Mouse (Mus musculus) adrenal gland, adult 8-10 months (tissue): ENCODE results near the gene Adprm. TPM values are rescaled to one million over a fixed set of nuclear protein-coding genes. Genes with fewer than 3 reads are reported as not detected.
"Not testable (repeated sequence)": the region's sequence is repeated elsewhere in the genome, so short reads cannot be mapped to it uniquely, and the experiment has no call there.

ENCODE experiments used
- DNase-seq: peaks from one replicate; pipeline ENCODE4 v3.0.0; 2022
- total RNA-seq, 4 experiments: library from RNA; stranded (reverse); gene quantifications; 2 replicates each; pipeline ENCODE4 v1.2.4; 2022

Gene Adprm
- total RNA-seq, 4 experiments from 2014 or later = 23.4 to 37.2 (median 30.9) TPM

DNA sequence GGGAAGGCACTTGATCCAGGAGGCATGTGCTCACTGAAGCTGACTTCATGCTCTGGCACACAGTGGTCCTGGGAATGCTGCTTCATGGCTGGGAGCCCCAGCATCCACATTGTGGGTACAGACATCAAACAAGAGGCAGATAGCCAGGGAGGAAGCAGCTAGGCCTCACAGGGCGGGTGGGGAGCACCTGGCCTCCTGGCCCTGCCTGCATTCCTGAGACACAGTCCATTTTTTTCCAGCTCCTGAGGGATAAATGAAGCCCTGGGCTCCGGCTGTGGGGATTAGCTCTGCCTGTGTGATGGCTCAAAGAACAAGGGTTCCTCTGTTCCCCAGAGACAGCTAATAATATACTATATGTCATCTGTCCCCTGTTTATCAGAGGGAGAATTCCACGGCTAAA is 22.6 kb upstream of the Adprm start:
- DNase-seq = no peak

DNA sequence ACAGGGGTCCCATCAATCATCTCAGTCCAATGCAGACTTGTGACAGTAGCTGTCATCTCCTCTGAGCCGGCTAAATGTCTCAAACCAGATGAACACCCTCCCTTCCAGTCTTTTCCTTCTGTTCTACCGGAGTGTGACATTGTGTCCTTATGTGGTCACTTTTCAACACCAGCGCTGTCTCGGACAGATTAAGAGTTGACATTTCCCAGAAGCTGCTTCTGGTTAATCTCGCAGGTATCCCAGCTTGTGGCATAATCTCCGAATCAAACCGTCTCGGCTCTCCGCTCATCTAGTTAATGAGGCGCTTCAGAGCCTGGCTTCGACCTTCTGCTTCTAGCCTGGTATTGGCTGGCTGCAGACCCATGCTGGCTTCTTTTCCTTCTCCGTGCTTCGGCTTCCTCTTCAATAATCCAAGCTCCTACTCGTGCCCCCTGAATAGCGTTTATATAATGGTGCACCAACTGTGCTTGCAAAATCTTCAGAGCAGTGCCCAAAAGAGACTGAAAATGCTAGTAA is 20.3 kb upstream of the Adprm start:
- no peak for DNase-seq

DNA sequence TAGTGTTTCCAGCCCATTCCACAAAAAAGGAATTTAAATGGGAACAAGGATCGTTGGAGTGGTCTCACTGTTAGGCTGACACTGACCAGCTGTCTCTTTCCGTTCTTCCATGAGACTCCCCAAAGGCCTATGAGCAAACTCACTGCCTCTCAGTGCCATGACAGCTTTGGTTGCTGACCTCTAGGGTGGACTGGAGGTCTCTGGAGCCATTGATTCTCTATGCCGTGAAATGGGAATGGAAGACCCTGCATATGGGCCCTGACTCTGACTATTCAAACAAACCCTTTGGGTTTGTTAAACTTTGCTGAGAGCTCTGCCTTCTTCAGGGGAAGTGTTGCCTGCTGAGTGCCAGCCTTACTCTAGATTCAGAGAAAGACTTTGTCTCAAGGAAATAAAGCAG is 15.3 kb upstream of the Adprm start:
- no peak for DNase-seq

DNA sequence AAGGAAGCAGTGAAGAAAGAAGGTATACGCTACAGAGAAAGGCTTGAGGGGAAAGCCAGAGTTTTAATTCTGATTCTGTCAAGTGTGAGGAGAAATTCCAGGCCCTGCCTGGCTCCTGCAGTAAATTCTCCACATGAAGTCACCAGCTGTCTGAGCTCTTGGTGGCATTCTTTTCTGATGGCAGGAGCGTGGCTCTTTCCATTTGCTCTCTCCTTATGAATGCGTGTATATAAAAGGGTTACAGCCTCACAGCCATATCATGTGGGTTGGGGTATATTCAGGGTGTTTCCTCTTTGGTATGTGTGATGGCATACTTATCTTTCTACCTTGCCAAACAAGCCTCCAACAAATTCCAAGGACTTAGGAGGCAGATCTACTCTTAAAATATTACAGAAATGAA is 10.3 kb upstream of the Adprm start:
- DNase-seq = no peak

DNA sequence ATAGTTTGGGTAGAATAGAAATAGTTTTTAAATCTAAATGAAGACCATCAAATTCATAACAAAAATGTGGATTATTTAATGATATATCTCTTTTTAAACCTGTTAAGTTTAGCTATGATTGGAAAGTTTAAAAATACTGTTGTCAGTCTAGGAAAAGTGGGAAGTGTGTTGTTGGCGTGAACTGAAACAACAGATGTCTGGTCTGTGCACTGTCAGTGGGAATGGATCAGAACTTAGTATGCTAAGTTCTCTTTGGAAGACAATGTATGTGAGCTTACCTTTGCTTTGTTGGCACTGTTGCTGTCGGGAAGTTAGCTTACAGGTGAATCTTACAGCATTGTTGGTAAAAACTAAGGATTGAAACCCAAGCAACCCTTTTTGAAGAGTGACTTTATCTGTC is 8.9 kb upstream of the Adprm start:
- no peak for DNase-seq

DNA sequence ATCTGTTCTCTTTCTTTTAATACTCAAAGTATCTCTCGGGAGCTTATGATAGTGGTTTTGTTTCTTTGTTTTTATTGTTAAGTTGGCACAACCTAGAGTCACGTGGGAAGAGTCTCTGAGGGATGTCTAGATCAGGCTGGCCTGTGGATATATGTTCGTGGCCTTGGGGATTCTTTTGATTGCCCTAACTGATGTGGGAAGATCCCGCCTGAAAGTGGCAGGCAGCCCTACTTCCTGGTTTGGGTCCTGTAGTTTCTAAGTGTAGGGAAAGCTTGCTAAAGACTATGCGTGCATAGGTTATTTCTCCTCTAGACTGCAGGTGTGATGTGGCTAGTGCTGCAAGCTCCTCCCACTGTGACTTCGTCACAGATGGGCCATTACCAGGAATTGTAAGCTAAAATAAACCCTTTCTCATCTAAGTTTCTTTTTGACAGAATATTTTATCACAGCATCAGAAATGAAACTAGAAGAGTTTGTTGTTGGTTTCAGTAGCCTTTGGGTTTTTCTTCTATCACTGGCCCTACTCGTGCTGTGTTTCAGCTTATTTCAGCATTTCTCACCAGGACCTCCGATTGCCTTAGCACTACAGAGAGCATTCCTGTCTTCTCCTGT is 2.5 kb upstream of the Adprm start:
- no peak for DNase-seq

DNA sequence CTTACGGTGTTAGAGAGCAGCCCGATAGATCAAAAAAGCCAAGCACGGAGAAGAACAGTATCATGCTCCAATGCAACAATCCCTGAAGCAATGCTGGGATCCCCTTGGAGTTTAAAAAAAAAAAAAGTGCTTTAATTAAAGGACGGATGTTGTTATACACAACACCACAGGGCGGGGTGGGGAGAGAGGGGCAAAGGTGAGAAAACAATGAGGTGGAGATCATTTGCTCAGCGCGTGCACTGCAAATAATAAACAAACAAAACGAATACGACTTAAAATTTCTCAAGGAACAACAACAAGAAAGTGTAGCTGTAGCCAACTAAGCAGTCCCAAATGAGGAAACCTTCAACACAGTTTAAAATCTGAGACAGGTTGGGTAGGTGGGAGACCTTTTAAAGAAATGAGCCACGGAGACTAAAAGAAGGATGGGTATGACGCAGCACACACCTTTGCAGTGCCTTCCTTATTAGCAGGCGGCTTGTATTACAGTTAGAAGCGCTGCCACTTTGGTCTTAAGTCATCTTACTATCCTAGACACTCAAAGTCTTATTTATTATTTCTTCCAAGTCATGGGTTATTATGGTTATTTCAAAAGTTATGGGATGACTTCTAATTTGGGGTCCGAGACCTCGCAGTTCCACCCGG is 596 bp downstream of the Adprm start:
- no peak for DNase-seq

DNA sequence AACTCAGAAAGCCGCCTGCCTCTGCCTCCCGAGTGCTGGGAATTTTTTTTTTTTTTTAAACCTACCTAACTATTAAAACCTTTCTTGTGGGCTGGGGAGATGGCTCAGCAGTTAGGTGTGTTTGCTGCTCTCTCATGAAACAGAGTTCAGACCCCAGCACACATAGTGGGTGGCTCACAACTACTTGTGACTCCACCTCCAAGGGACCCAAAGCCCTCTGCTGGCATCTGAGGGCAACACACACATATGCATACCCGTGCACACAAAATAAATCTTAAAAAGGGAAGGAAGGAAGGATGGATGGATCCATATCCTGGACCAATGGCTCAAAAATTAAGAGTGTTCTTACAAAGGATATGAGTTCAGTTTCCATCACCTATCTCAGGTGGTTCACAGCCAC is 3.1 kb downstream of the Adprm start:
- DNase-seq = no peak

DNA sequence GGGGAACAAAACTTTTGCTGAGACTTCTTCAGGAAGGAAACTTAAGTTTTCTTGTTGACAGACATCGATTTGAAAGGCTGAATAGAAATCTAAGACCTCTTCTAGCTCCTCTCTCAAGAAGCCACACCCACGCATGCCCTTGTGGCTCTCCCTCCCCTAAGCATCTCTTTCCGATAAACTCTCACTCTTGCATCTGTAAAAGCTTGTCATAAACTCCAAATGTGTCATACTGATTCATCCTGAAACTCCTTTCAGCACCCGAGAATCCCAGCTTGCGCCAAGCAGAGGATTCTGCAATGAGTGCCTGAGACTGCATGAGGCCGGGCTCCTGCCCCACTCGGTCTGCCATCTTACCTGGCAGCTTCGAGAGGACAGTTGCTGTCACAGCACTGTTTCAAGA is 3.9 kb downstream of the Adprm start:
- DNase-seq = no peak

DNA sequence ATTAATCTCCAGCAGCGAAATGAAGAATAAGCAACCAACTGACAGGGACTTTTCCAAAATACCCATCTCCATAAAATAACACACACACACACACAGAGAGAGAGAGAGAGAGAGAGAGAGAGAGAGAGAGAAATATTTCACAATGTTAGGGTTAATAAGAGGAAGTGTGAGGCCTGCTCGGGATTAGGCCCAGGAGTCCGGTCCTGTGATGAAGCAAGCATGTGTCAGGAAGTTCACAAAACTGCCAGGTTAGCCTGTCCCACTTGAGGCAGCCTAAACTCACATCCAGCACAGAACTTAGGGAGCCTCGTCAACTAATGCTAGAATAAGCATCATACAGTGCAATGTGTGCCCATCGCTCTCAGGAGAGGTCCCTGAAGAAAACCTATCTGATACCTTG is 5.2 kb downstream of the Adprm start:
- DNase-seq = no peak

DNA sequence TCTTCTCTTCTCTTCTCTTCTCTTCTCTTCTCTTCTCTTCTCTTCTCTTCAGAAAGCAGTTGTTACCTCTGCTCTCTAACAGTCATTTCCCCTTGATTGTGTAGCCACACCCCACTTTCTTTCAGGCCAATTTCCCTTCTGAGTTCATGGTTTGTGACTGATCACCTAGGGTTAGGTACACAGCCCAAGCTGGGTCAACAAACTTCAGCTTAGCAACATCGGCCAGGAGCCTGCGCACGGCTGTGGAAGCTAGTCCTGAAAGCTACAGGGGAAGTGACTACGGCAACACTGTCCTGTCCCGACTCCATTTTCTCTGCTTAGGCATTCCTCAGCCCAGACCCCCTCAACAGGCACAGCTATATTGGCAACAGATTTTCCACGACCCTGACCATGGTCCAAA is 7.4 kb downstream of the Adprm start:
- no peak for DNase-seq

DNA sequence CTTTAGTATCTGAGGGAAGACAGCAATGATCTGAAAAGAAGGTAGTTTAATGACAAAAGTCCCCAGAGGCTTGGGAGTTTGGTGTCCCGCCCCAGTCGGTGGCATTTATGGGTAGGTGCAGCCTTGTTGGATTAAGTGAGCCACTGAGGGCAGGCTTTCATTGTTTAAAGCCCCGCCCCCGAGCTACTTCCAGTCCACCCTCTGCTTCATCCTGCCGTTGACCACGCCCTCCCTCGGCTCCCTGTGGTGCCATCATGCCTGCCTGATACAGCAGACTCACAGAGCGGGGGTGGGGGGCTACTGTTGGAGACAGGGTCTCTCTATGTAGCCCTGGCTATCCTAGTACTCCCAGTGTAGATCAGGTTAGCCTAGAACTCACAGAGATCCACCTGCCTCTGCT is 9.4 kb downstream of the Adprm start:
- DNase-seq = no peak

DNA sequence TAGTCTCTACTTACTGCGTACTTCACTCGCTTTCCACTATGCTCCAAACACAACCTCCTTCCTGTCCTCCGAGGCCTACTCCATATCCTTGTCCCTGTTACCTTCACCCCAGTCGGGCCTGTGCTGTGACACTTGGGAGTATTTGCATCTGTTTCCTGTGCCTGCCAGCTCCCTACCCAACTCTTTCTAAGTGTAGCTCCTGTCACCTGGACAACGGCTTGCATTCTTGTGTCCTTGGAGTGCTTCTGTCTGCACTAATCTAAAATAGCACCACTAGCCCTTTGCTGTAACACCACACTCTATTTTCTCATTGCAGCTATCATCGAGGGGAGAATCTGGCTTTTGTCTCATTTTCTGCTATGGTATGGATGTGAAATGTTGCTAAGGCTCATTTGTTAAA is 11.9 kb downstream of the Adprm start:
- no peak for DNase-seq

DNA sequence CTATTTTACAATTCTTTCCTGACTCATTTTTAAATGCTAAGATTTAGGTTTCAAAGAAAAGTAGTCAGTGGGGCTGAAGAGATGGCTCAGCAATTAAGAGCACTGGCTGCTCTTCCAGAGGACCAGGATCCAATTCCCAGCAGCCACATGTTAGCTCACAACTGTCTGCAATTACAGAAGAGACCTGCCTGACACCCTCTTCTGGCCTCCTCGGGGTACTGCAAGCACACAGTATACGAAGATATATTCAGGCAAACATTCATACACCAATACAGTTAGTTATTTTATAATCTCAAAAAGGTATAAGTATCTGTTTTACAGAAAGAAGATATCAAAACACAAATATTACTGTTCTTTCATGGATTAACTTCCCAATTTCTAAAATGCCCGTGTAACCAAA is 12.6 kb downstream of the Adprm start:
- DNase-seq = no peak

DNA sequence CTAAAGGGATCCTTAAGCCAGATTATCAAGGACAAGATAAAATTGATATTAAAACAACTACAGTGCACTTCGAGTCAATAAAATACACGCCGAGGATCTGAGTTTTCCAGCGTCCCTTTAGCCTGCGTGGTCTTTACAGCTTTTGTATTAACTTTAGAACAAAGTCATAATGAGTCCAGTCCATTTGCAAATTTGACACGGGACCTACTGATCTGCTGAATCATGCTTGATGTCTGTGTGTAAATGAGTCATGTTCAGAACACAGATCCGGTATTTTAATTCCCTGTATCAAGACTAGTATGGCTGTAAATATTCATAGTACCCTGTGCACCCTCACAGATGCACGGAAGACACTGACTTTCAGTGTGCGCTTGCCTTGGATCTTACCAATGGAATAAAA is 15.5 kb downstream of the Adprm start:
- DNase-seq = no peak

DNA sequence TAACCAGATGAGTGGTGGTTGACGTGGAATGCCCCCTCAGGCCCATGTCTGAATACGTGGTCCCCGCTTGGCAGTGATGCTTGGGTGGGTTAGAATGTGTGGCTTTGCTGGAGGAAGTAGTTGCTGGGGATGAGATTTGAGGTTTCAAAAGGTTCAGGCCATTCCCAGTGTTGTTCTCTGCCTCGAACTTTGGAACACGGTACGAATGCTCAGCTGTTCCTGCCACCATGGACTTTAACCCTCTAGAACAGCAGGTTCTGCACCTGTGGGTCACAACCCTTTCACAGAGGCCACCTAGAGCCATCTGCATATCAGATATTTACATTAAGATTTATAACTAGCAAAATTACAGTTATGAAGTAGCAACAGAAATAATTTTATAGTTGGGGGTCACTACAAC is 16.2 kb downstream of the Adprm start:
- DNase-seq = no peak

DNA sequence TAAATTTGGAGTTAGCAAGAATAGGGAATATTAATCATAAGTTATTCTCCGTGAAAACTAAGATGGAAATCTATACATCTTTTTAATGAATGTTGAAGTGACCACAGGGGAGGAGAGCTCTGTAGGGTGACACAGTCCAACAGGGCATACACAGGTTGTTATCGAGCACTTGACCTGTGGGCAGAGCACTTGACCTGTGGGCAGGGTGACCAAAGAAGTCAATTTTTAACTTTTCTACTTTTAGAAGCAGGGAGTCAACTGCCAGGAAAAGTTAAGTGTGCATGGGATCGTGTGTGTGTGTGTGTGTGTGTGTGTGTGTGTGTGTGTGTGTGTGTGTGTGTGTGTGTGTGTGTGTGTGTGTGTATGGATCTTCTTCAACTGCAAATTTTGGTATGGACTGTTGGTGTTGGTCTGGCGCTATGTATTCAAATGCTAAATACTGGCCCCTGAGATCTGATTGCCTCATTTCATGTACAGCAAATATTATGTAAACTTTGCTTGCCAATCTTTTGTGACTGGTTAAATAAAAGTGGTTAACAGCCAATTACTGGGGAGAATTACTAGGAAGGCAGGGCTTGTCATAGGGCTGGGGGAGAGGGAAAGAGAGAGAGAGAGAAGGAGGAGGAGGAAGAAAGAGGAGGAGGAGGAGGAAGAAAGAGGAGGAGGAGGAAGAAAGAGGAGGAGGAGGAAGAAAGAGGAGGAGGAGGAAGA is 17.5 kb downstream of the Adprm start:
- no peak for DNase-seq

DNA sequence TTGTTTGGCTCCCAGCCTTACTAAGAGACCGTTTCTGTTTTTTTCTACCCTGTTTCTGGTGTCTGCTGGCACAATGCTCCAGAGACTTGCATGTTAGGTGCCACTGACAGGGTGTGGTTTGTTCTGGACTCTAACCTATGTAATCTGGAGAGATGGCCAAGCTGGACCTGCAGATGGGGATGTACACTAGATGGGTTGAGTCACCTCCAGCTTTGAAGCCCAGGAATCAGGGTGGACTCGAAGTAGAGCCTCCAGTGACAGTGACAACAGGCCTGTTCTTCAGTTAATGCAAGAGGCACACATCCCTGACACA is 20.8 kb downstream of the Adprm start:
- DNase-seq = no peak

DNA sequence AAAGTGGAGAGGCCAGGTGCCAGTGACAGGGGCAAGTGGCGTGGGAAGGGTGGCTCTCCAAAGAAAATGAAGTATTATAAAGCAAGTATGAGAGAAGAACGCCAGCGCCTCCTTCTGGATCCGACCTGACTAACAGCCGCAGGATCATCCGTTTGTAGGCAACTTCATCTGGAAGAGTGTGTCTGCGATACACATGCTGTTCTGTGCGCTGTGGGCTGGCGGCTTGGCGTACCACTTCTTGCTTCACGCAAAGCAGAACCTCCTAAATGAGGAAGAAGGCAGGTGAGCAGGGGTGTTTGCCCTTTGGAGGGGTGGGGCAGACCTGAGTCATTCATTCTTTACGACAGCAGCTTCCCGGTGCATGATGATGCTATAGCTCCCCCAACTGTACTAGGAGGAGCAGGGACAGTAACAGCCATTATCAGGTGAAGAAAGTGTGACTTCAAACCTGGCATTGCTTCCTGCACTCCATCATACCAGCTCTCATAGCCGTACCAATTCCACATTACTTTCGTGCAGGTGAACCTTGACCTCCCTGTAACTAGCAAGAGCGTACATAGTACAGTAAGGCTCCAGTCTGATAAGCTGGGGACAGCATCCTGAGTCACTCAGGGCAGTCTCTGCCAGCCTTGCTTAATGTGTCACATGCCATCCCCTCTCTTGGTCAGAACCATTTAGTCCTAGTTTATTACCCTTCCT is 21.3 kb downstream of the Adprm start:
- DNase-seq = peak; percentile 35

DNA sequence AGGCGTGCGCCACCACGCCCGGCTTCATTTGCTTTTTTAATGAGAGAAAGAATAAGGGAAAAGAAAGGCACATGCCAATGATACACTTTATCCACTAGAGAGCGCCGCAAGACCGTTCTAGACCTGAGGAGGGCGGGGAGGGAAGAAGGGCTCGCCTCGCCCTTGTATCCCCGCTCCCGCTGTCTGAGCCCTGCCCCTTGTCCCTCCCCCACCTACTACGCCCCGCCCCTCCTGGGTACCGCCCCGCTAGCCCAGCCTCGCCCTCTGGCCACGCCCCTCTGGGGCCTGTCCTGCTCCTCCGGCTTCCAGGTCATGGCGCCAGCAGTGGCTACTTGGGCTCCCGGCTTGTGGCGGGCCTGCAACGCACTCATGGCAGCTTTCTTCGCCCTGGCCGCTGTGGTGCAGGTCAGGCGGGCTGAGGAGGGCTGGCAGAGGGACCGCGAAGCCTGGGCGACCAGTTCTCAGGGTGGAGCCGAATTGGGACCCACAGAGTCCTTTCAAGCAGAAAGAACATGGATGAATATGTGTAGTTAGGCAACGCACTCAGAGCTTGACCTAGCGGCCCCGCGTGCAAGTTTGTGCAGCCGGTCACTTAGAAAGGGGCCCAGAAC is 27.4 kb downstream of the Adprm start, which contains the start of gene Tmem220:
Gene Tmem220 (plus strand): TSS at position 288 of the 611 bp plus-strand sequence.
- DNase-seq = peak; percentile 89

DNA sequence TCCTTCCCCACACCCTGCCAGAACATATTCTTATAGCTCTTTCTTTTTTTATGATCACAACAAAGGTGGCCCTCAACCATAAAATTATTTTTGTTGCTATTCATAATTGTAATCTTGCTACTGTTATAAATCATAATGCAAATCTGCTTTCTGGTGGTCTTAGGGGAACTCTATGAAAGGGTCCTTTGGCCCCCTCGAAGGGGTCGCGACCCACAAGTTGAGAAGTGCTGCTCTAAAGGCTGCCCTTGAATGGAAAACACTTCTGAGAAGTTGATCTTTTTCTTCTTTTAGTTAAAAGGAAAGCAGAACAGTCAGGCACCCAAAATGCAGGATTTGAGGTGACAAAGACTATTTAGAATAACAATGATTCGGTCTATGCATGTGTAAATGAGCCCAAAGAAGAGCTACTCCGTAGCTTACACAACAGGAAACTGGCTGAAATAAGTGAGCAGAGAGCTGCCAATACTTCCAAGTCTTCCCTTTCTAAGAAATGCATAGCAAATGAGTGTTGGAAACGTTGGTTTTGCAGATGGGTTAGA is 28.5 kb downstream of the Adprm start:
- no peak for DNase-seq

DNA sequence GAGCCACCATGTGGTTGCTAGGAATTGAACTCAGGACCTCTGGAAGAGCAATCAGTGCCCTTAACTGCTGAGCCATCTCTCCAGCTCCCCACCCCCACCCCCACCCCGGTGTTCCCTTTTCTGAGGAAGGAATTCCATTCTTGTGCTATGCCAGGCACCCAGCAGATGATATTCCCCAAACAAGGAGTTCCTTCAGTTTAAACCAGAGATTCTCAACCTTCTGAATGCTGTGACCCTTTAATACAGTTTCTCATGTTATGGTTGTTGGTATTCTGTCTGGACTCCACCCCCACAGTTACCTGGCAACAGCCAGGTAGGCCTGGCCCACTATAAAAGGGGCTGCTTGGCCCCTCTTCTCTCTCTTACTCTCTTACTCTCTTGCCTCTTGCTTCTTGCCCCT is 29.2 kb downstream of the Adprm start:
- DNase-seq = not testable (repeated sequence)
